Mouse (Mus musculus): Measurements from ENCODE around the gene Carmil3.

The Carmil3 gene

GRCm38 (mm10) chr14:55495509-55496240 lies 5.2 kb downstream of the Carmil3 start:
- DNase-seq (ENCODE audit: low read depth, low spot score), result no peak

- no peak for DNase-seq (ENCODE audit: low read depth, low spot score)
Observed at GRCm38 (mm10) chr14:55496761-55497448, 6.5 kb downstream of the Carmil3 start.

- DNase-seq (ENCODE audit: low read depth, low spot score), result peak; percentile 78
Observed at GRCm38 (mm10) chr14:55497449-55497821, 7.0 kb downstream of the Carmil3 start.

- DNase-seq (ENCODE audit: low read depth, low spot score), result no peak
Observed at GRCm38 (mm10) chr14:55505612-55506011, 15.2 kb downstream of the Carmil3 start.

- DNase-seq (ENCODE audit: low read depth, low spot score), result no peak
Observed at GRCm38 (mm10) chr14:55507801-55508200, 17.4 kb downstream of the Carmil3 start.

GRCm38 (mm10) chr14:55509540-55509939 lies 19.1 kb downstream of the Carmil3 start:
- no peak for DNase-seq (ENCODE audit: low read depth, low spot score)

GRCm38 (mm10) chr14:55510125-55510731 lies 19.8 kb downstream of the Carmil3 start, which contains the start of gene Cpne6:
Gene Cpne6 (plus strand): TSS chr14:55510445.
- DNase-seq (ENCODE audit: low read depth, low spot score), result no peak

- DNase-seq (ENCODE audit: low read depth, low spot score), result no peak
Observed at GRCm38 (mm10) chr14:55511037-55511436, 20.6 kb downstream of the Carmil3 start.

- no peak for DNase-seq (ENCODE audit: low read depth, low spot score)
Observed at GRCm38 (mm10) chr14:55513927-55514326, 23.5 kb downstream of the Carmil3 start.

GRCm38 (mm10) chr14:55515846-55516245 lies 25.4 kb downstream of the Carmil3 start:
- DNase-seq (ENCODE audit: low read depth, low spot score), result no peak

GRCm38 (mm10) chr14:55518897-55519296 lies 28.4 kb downstream of the Carmil3 start:
- no peak for DNase-seq (ENCODE audit: low read depth, low spot score)

GRCm38 (mm10) chr14:55519604-55520003 lies 29.2 kb downstream of the Carmil3 start:
- DNase-seq (ENCODE audit: low read depth, low spot score), result no peak

GRCm38 (mm10) chr14:55520451-55521361 lies 30.3 kb downstream of the Carmil3 start:
- peak; percentile 82 for DNase-seq (ENCODE audit: low read depth, low spot score)

GRCm38 (mm10) chr14:55524062-55524461 lies 33.6 kb downstream of the Carmil3 start:
- DNase-seq (ENCODE audit: low read depth, low spot score), result peak; percentile 63

GRCm38 (mm10) chr14:55524785-55525184 lies 34.3 kb downstream of the Carmil3 start, which contains the start of gene Nrl:
Gene Nrl (minus strand): TSS chr14:55524981.
- DNase-seq (ENCODE audit: low read depth, low spot score), result peak; percentile 79

- DNase-seq (ENCODE audit: low read depth, low spot score), result peak; percentile 58
Observed at GRCm38 (mm10) chr14:55526674-55527073, 36.2 kb downstream of the Carmil3 start.

GRCm38 (mm10) chr14:55527940-55528339 lies 37.5 kb downstream of the Carmil3 start:
- DNase-seq (ENCODE audit: low read depth, low spot score), result no peak

GRCm38 (mm10) chr14:55536116-55536745 lies 45.8 kb downstream of the Carmil3 start:
- DNase-seq (ENCODE audit: low read depth, low spot score), result no peak

GRCm38 (mm10) chr14:55540067-55540786 lies 49.8 kb downstream of the Carmil3 start, which contains the start of gene Pck2:
Gene Pck2 (plus strand): TSS chr14:55540266.
- no peak for DNase-seq (ENCODE audit: low read depth, low spot score)

GRCm38 (mm10) chr14:55540787-55541321 lies 50.4 kb downstream of the Carmil3 start:
- peak; percentile 61 for DNase-seq (ENCODE audit: low read depth, low spot score)
